Mouse (Mus musculus): ENCODE results near the gene Vezt.

Vezt gene

GRCm38 (mm10) chr10:94037196-94037595 lies 1.6 kb upstream of the Vezt start:
- no peak for DNase-seq

GRCm38 (mm10) chr10:94036375-94036758 lies 750 bp upstream of the Vezt start:
- DNase-seq = no peak

- peak; percentile 61 to 66 for DNase-seq
Observed at GRCm38 (mm10) chr10:94034876-94035657, 550 bp downstream of the Vezt start.

GRCm38 (mm10) chr10:94031164-94031563 lies 4.5 kb downstream of the Vezt start:
- no peak for DNase-seq

DNA sequence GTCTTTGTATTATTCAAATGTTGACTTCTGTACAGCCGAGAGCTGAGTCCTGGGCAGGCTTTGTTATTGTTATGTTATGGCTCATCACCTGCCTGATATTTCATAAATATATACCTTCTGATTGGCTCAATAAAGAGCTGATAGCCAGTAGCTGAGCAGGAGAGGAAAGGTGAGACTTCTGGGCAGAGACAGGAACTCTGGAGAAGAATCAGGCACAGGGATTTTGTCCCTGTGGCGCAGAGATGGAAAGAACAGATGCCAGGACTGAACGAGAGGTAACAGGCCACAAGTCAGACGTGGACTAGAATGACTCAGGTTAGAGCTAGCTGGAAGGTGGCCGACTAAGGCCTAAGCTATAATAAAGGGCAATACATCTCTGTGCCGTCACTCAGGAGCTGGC lies 7.1 kb downstream of the Vezt start:
- no peak for DNase-seq

GRCm38 (mm10) chr10:94025079-94025478 lies 10.5 kb downstream of the Vezt start:
- no peak for DNase-seq

- no peak for DNase-seq
Observed at GRCm38 (mm10) chr10:94021059-94021458, 14.6 kb downstream of the Vezt start.

- DNase-seq = no peak
Observed at GRCm38 (mm10) chr10:94020587-94020986, 15.0 kb downstream of the Vezt start.

- no peak for DNase-seq
Observed at GRCm38 (mm10) chr10:94017455-94017854, 18.2 kb downstream of the Vezt start.

DNA sequence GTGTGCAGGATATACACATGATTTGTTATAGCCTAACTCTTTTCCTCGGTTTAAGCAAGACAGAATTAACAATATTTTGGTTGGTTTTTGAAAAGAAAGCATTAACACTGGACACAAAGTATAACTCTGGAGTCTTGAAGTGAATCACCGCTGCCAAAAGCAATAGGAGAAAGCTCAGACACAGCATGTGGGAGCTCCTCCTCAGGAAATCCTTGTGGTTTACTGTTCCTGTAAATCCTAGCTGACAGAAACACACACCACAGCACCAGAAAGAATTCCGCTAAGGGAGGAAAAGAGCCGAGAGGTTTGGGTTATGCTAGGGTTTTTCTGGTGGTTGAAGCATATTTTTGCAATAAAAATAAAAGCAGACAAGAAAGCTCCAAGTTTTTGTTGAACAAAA lies 21.4 kb downstream of the Vezt start:
- DNase-seq = no peak

GRCm38 (mm10) chr10:94013196-94013595 lies 22.4 kb downstream of the Vezt start:
- peak; percentile 45 to 54 for DNase-seq

DNA sequence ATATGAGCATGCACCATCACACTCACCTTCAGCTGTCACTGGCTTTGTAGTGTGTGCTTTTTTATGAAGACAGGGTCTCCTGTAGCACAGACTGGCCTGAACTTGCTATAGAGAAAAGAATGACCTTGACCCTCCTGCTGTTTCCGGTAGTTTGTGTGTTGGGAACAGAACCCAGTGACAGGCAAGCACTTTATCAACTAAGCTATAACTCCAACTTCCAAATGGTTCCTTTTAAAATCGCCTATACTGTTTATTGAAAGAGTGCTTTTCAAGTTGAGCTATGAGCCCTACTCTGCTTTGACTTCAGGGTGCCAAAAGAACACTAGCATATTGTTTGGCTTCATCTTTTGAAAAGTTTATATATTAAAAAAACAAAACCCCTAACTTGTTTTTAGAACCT lies 24.6 kb downstream of the Vezt start:
- no peak for DNase-seq

DNA sequence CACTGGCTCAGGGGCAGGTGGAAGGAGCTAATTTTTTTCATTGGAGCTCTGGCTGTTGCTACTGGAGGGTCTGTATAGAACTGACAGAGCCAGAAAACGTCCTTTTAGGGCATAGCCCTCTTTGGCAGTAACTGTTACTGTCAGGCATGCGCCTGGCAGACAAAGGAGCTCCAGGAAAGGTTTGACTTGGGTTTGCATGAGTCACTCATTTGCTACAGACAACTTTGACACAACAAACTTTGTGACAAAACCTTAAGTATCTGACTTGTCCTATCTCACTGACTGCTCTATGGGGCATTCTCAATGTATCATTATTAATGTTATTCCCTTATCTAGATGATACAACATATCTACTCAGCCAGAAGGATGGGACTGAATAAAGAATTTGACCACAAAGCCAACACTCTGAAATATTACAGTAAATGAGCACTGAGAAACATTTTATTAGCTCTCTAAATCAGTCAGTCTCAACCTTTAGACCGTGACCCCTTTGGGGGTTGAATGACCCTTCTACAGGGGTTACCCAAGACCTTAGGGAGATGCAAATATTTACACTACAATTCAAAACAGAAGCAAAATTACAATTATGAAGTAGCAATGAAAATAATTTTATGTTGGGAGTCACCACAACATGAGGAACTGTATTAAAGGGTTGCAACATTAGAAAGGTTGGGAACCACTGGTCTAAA lies 25.5 kb downstream of the Vezt start:
- no peak for DNase-seq

- DNase-seq = no peak
Observed at GRCm38 (mm10) chr10:94008356-94008755, 27.3 kb downstream of the Vezt start.

GRCm38 (mm10) chr10:94000223-94000622 lies 35.4 kb downstream of the Vezt start:
- peak; percentile 18 to 31 for DNase-seq

DNA sequence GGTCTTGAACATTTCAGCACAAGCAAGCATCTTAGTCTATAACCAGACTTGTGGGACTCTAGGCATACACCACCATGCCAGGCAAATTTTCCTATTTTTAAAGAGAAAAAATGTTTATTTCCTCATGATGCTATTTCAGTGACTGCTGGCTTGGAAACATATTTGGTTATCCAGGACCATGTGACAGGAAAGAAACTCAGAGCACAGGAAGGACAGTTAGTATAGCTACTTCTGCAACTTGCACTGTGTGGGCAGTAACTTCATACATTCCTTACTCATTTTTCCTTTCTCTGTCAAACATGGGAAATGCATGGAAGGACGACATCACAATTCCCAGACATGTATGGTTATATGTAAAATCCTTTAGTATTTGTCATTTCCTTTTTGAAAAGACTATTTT lies 36.3 kb downstream of the Vezt start:
- no peak for DNase-seq

- no peak for DNase-seq
Observed at GRCm38 (mm10) chr10:93995100-93995499, 40.5 kb downstream of the Vezt start.

DNA sequence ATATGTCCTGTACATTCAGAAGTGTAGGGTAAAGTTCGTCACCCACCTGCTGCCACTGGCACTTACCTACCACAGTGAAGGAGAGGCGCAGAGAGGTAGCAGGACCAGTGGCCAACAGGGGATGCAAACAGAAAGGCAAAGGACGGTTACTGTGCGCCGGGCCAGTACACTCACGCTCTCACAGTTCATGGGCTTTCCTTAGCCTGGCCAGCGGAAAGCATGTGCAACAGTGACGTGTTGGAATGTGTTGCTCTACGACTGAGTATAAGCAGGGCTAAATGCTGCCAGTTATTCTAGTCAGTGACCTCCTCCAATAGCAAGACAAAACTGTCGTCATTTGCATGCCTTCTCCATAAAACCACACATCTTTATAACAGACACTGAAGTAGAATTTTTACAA lies 41.5 kb downstream of the Vezt start:
- DNase-seq = no peak

- no peak for DNase-seq
Observed at GRCm38 (mm10) chr10:93985357-93985756, 50.3 kb downstream of the Vezt start.

DNA sequence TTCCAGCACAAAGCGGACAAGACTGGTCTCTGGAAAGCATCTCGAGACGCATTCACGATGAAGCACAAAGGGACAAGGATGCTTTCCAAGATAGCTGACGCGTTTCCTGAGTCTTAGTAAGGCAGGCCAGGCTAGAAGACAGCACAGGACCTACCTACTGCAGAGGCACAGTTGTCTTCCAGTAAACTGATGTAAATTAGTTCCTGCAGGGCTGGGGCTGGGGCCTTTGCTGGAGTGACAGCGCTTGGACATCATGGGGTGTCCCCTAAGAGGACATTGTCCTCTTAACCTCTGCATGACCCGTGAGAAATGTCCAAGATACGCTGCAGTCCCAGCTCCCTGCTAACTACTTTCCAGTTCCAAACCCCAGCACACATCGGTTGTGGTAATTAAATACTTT lies 66.3 kb downstream of the Vezt start:
- DNase-seq = no peak

DNA sequence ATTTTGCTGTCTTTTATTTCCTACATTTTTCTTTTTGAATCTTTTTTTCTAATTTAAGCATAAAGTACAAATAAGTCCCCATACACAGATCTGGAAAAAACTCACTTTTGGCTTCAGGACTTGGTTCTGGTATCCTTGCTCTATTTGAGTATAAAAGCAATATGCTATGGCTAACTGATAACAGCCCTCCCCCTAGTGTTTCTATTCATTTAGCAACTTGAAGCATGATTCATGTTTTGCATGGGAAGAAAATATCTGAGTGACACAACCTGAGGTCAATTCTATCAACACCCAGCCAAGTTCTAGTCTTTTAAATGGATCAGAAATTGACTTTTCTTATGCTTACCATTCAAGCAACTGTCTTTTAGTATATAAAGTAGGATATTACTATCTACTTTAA lies 68.1 kb downstream of the Vezt start:
- DNase-seq = no peak

- no peak for DNase-seq
Observed at GRCm38 (mm10) chr10:93954023-93954422, 81.6 kb downstream of the Vezt start.

GRCm38 (mm10) chr10:93953504-93953903 lies 82.1 kb downstream of the Vezt start:
- DNase-seq = no peak

DNA sequence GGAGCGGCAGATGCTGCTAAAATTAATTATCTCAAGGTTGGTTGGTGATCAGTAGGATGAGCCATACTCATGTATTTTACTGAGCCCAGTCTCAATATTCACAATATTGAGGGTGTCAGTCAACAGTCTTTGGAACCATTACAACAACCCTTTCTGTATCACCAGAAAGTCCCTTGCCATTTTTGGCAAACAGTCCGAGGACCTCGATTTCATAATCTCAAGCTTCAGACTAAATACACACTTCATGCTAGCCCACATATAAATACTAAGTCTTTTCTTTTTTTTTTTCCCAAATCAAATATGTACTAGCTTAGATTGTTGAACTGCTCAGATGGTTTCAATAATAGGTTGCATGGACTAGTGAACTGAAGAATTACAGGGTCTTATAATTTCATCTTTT lies 84.6 kb downstream of the Vezt start:
- no peak for DNase-seq

DNA sequence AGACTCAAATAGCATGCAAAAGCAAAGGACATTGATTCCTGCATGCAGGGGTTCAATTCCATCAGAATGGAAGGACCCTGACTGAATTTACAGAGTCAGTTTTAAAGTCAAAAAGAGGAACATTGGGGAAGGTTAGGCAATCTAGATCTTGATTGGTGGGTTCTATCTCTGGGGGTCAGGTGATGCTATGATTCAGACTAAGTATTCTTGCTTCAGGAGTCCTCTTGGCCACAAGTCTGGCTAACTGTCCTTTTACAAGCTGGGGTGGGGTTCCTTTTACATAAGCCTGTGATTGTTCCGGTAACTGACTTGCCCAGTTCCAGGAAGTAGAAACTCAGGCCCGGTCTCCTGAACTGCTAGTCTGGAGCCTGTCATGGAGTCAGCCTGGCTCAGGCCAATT lies 85.7 kb downstream of the Vezt start:
- no peak for DNase-seq
